Comparison of ENCODE assay signal across 27 mouse cellular contexts in genomic region chr2:6821593-6821992, GRCm38 (mm10).
DNase-seq lines count a peak whose midpoint lies in the region; ATAC-seq and TF ChIP-seq lines count a peak whose summit lies in the region.
"Had no signal": no experiment of that assay in that cellular context is flagged by ENCODE, and none has a peak within 500 bp of the region (broad histone marks: within the 10 kb centered on the region; RNA-seq: fewer than 3 reads in every experiment).

No protein-coding gene starts in this region.

- H3K4me3 ChIP-seq in neural tube, embryonic 13.5 days: no peak overlapping the region
- no peak overlapping the region for H3K4me3 ChIP-seq in kidney, embryonic 14.5 days (ENCODE audit: low read length)
- H3K4me3 ChIP-seq in layer of hippocampus, adult 2 months: no peak overlapping the region
- no peak overlapping the region for H3K4me3 ChIP-seq in kidney, embryonic 15.5 days (replicated peaks)
- H3K4me3 ChIP-seq: forebrain, embryonic 10.5 days; forebrain, embryonic 13.5 days; gastrocnemius, adult 2 months; hindbrain, embryonic 10.5 days; hindbrain, embryonic 13.5 days; intestine, embryonic 15.5 days had no signal

- no peaks in the 10 kb centered on the region for H3K27me3 ChIP-seq in neural tube, embryonic 13.5 days
- H3K27me3 ChIP-seq in kidney, embryonic 14.5 days (ENCODE audit: control insufficient read depth, insufficient read depth, low read length): no peaks in the 10 kb centered on the region
- H3K27me3 ChIP-seq in kidney, embryonic 15.5 days: no peaks in the 10 kb centered on the region
- H3K27me3 ChIP-seq: CH12.LX; forebrain, embryonic 13.5 days; hindbrain, embryonic 13.5 days; intestine, embryonic 15.5 days had no signal

- H3K9ac ChIP-seq in neural tube, embryonic 13.5 days: no peak overlapping the region
- H3K9ac ChIP-seq in kidney, embryonic 14.5 days (ENCODE audit: low read depth, low read length): no peak overlapping the region
- H3K9ac ChIP-seq in kidney, embryonic 15.5 days: no peak overlapping the region
- H3K9ac ChIP-seq: forebrain, embryonic 13.5 days; hindbrain, embryonic 13.5 days; intestine, embryonic 15.5 days had no signal

- WGBS in neural tube, embryonic 13.5 days: 74% methylated on average over 2 of the region's 2 CpGs
- 70% methylated on average over 2 of the region's 2 CpGs for WGBS in kidney, embryonic 14.5 days
- WGBS in kidney, embryonic 15.5 days: 81% methylated on average over 2 of the region's 2 CpGs

- H3K36me3 ChIP-seq in neural tube, embryonic 13.5 days: no peaks in the 10 kb centered on the region
- H3K36me3 ChIP-seq in kidney, embryonic 14.5 days (ENCODE audit: control insufficient read depth, insufficient read depth, low read length): no peaks in the 10 kb centered on the region
- no peaks in the 10 kb centered on the region for H3K36me3 ChIP-seq in kidney, embryonic 15.5 days
- H3K36me3 ChIP-seq: forebrain, embryonic 10.5 days; G1E; hindbrain, embryonic 10.5 days; hindbrain, embryonic 13.5 days; intestine, embryonic 15.5 days had no signal

- H3K27ac ChIP-seq in neural tube, embryonic 13.5 days (replicated peaks): peak overlapping the region; percentile 56; the same call in 1 of the 2 replicates
- no peak overlapping the region for H3K27ac ChIP-seq in kidney, embryonic 14.5 days (ENCODE audit: low read depth, low read length)
- H3K27ac ChIP-seq in layer of hippocampus, adult 2 months: no peak overlapping the region
- no peak overlapping the region for H3K27ac ChIP-seq in kidney, embryonic 15.5 days
- H3K27ac ChIP-seq: forebrain, embryonic 10.5 days; forebrain, embryonic 13.5 days; gastrocnemius, adult 2 months; hindbrain, embryonic 10.5 days; hindbrain, embryonic 13.5 days; intestine, embryonic 15.5 days had no signal

- no peak overlapping the region for H3K4me2 ChIP-seq in neural tube, embryonic 13.5 days
- H3K4me2 ChIP-seq in kidney, embryonic 14.5 days (replicated peaks; ENCODE audit: low read depth, low read length): no peak overlapping the region
- no peak overlapping the region for H3K4me2 ChIP-seq in kidney, embryonic 15.5 days
- H3K4me2 ChIP-seq: forebrain, embryonic 13.5 days; heart, embryonic 11.5 days; hindbrain, embryonic 13.5 days; intestine, embryonic 15.5 days had no signal

- TF ChIP-seq CTCF in layer of hippocampus, adult 2 months (conservative IDR thresholded peaks at IDR 0.05): no peak

- peaks cover 21% of the 10 kb centered on the region for H3K4me1 ChIP-seq in neural tube, embryonic 13.5 days (replicated peaks)
- 0 out of 2 replicates have a peak, but pooled peaks cover under 1% of the 10 kb centered on the region for H3K4me1 ChIP-seq in kidney, embryonic 14.5 days (ENCODE audit: control insufficient read depth, insufficient read depth, low read length)
- no peaks in the 10 kb centered on the region for H3K4me1 ChIP-seq in kidney, embryonic 15.5 days
- H3K4me1 ChIP-seq: intestine, embryonic 15.5 days had no signal

- no peaks in the 10 kb centered on the region for H3K9me3 ChIP-seq in neural tube, embryonic 13.5 days
- no peaks in the 10 kb centered on the region for H3K9me3 ChIP-seq in kidney, embryonic 14.5 days (ENCODE audit: control insufficient read depth, low read length)
- no peaks in the 10 kb centered on the region for H3K9me3 ChIP-seq in kidney, embryonic 15.5 days (replicated peaks)
- H3K9me3 ChIP-seq: forebrain, embryonic 10.5 days; forebrain, embryonic 13.5 days; G1E; hindbrain, embryonic 10.5 days; hindbrain, embryonic 13.5 days; intestine, embryonic 15.5 days had no signal

- no peak for ATAC-seq in neural tube, embryonic 13.5 days (ENCODE audit: low read depth)
- ATAC-seq in hematopoietic stem cell, adult 5-6 weeks (replicated peaks in 1 of 2; ENCODE audit: insufficient read depth in 1 of 2, low FRiP score in 2 of 2, low TSS enrichment in 1 of 2, low read depth in 1 of 2, poor library complexity in 2 of 2, severe bottlenecking in 2 of 2): peak; percentile 71 to 89
- no peak for ATAC-seq in kidney, embryonic 14.5 days (ENCODE audit: low FRiP score, low TSS enrichment)
- no peak for ATAC-seq in kidney, embryonic 15.5 days (replicated peaks; ENCODE audit: low FRiP score)
- ATAC-seq: activated CD4-positive, CD25-positive, alpha-beta regulatory T cell, adult 4 months; forebrain, embryonic 13.5 days; hindbrain, embryonic 16.5 days; intestine, embryonic 15.5 days had no signal

- peak; percentile 6 for DNase-seq in embryo, embryonic 10 days (ENCODE audit: low spot score)
- no peak for DNase-seq in embryo, embryonic 9.5 days (ENCODE audit: extremely low spot score)
- no peak for DNase-seq in neural tube, embryonic 10.5 days (ENCODE audit: extremely low spot score, low spot score)
- no peak for DNase-seq in layer of hippocampus, adult 2 months (ENCODE audit: low spot score in 2 of 2)
- DNase-seq: adrenal gland, adult 8-10 months; adrenal gland, postnatal 25 days; B cell, adult 2 months; cerebellum, adult 11-12 months; cerebellum, adult 8-10 months; embryo, embryonic 11 days; gastrocnemius, adult 2 months; gastrocnemius, postnatal 14 days; heart, adult 11 months had no signal

Comparison
In these comparisons a context has a peak if more than half of its experiments do, and no peak if none do; other contexts are left out.
1. ATAC-seq: peak in hematopoietic stem cell, adult 5-6 weeks (2 of 2); none in neural tube, embryonic 13.5 days (single experiment), kidney, embryonic 14.5 days (single experiment) and kidney, embryonic 15.5 days (single experiment).